Mouse (Mus musculus) limb, embryonic 10.5 days (tissue): ENCODE measurements around the gene Wdr64. TPM values are rescaled to one million over a fixed set of nuclear protein-coding genes. Genes with fewer than 3 reads are reported as not detected.

Source experiments
- DNase-seq: peaks from one replicate; pipeline ENCODE4 v3.0.0-alpha.2; 2017; ENCODE audit warnings: low spot score
- H3K27ac ChIP-seq: fragments of 300-500 bp; sonication (generic); 2 replicates; pipeline ENCODE4 v1.5.1; 2016; ENCODE audit warnings: mild to moderate bottlenecking
- H3K27me3 ChIP-seq: fragments of 300-500 bp; sonication (generic); 2 replicates; pipeline ENCODE4 v1.6.1; 2016; ENCODE audit warnings: low read depth, mild to moderate bottlenecking; ENCODE audit not compliant: poor library complexity, severe bottlenecking
- H3K36me3 ChIP-seq: fragments of 300-500 bp; sonication (generic); 2 replicates; pipeline ENCODE4 v1.6.1; 2016; ENCODE audit warnings: mild to moderate bottlenecking, moderate library complexity
- H3K4me1 ChIP-seq: fragments of 300-500 bp; sonication (generic); 2 replicates; pipeline ENCODE4 v1.6.1; 2016
- H3K4me3 ChIP-seq: fragments of 300-500 bp; sonication (generic); 2 replicates; pipeline ENCODE4 v1.5.1; 2016; ENCODE audit warnings: mild to moderate bottlenecking, moderate library complexity
- H3K9me3 ChIP-seq: fragments of 300-500 bp; sonication (generic); replicated peaks from 2 replicates; pipeline ENCODE4 v1.6.1; 2016; ENCODE audit warnings: mild to moderate bottlenecking
- WGBS: fragments of 180-500 bp; shearing (Covaris S2); methylation state at CpG from one replicate; pipeline ENCODE4 v1.1.7; 2016; 5-methylcytosine and 5-hydroxymethylcytosine counted together
- polyA plus RNA-seq: library from polyadenylated mRNA; unstranded; fragments of >200 nt; fragmentation: Nextera tagmentation; extraction: Ambion mirVana; gene quantifications from 2 replicates; pipeline ENCODE4 v1.2.1, GENCODE M21; 2016

Gene Wdr64
- polyA plus RNA-seq, 1 experiment from 2014 or later, result not detected

DNA sequence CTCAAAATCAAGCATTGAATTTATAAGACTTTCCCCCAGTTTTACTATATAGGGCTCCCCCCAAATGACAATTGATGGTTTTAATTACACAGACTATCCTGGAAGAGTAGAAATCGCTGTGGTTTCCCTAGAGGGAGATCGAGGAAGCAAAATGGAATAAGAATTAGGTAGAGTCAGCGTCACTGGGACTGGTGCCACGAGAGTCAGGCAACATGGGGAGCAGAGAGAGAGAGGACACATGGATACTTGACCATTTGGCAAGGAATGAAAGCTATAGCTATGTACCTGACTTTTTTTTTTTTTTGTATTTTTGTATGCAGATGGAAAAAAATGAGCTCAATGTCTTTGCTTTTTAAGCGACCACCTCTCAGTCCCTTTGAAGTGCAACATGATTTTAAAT is 110.0 kb downstream of the Wdr64 start:
- Histone ChIP-seq H3K9me3 (no peaks in the 10 kb centered on the region), H3K27ac (no peak overlapping the region), H3K4me1 (no peaks in the 10 kb centered on the region), H3K36me3 (no peaks in the 10 kb centered on the region), H3K4me3 (no peak overlapping the region), H3K27me3 (no peaks in the 10 kb centered on the region)
- no peak for DNase-seq
- 71% methylated on average over 5 of the region's 5 CpGs for WGBS

DNA sequence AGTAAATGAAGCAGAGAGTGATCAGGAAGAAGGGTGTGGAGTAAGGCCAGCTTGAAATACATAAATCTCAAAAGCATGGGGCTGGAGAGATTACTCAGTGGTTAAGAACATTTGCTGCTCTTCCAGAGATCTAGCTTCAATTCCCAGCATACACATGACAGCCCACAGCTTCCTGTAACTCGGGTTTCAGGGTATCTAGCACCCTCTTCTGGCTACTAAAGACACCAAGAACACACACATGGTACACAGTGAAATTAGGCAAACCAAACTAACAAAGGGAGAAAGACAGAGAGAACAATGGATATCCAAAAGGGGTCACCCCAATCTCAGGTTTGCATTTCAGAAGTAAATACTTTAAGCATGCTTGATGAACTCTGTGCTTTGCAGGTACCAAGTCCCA is 113.2 kb downstream of the Wdr64 start:
- H3K36me3 ChIP-seq, result no peaks in the 10 kb centered on the region
- H3K9me3 ChIP-seq, result no peaks in the 10 kb centered on the region
- no peaks in the 10 kb centered on the region for H3K4me1 ChIP-seq
- no peaks in the 10 kb centered on the region for H3K27me3 ChIP-seq
- H3K27ac ChIP-seq, result no peak overlapping the region
- DNase-seq, result no peak
- H3K4me3 ChIP-seq, result no peak overlapping the region
- 28% methylated on average over 1 of the region's 1 CpGs for WGBS

DNA sequence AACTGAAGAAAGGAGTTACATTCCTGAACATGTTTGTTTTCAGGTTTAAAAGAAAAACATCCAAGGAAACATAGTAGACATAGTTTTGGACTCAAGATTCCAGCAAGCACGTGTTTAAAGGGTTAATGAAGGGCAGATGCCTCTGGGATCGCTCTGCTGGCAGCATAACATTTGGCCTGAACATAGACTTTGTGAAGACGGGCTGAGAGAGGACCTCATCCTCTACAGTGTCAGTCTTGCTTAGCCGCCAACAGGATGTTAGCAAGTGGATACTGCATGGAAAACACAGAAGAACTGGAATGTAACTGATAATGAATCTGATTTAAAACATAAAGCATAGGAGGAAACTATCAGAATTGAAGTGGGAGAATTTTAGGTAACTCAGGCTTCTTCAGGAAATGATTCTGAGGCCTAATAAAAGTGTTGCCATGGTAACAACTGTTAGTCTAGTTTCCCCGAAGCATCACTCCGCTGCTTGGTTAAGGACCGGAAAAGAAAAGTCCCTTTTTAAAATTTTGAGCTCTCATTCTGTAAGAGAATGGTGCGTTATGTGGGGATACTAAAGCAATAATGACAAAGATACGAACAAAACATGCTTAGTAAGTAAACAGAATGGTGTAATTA is 125.5 kb downstream of the Wdr64 start:
- 79% methylated on average over 9 of the region's 9 CpGs for WGBS
- Histone ChIP-seq H3K9me3 (no peaks in the 10 kb centered on the region), H3K36me3 (no peaks in the 10 kb centered on the region), H3K27ac (no peak overlapping the region), H3K27me3 (no peaks in the 10 kb centered on the region), H3K4me3 (no peak overlapping the region), H3K4me1 (no peaks in the 10 kb centered on the region)
- no peak for DNase-seq

DNA sequence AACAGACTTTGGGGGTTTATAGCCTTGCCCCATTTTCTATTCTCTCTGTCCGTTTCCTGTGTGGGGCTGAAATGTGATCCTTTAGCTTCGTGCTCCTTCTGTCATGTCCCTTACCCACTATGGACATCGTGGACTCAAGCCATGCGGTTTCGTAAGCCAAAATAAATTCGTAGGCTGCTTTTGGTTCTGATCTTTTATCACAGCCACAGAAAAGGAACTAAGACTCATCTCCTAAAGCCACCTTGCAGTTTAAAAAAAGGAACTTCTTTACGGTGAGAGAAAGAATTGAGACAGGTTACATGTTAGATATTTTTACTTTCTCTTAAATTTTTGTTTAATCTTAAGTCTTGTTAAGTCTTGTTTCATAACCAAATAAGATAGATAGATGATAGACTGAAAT is 130.1 kb downstream of the Wdr64 start:
- Histone ChIP-seq H3K9me3 (no peaks in the 10 kb centered on the region), H3K4me3 (no peak overlapping the region), H3K4me1 (no peaks in the 10 kb centered on the region), H3K36me3 (no peaks in the 10 kb centered on the region), H3K27ac (no peak overlapping the region), H3K27me3 (no peaks in the 10 kb centered on the region)
- 90% methylated on average over 7 of the region's 7 CpGs for WGBS
- DNase-seq, result no peak

GRCm38 (mm10) chr1:175829220-175829619 is 130.8 kb downstream of the Wdr64 start:
- H3K4me3 ChIP-seq, result no peak overlapping the region
- 84% methylated on average over 2 of the region's 2 CpGs for WGBS

DNA sequence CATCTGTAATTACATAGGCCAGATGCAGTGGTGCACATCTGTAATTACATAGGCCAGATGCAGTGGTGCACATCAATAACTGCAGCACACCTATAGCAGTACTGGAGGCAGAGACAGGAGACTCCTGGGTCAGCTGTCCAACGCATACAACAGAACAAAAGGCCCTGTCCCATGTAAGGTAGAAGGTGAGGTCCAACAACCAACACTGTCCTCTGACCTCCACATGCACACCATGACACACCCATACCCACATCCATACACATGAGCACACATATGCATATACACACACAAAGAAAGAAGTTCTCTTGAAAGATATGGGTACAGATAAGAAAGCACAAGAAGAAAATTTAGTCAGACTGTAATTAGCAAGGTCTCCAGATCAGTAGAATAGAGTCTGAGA is 157.1 kb downstream of the Wdr64 start:
- WGBS, result 81% methylated on average over 1 of the region's 1 CpGs

More at GRCm38 (mm10) chr1:175829220-175829619, 130.8 kb downstream of the Wdr64 start:
- Histone ChIP-seq H3K4me1 (no peaks in the 10 kb centered on the region), H3K27me3 (no peaks in the 10 kb centered on the region), H3K27ac (no peak overlapping the region), H3K9me3 (no peaks in the 10 kb centered on the region), H3K36me3 (no peaks in the 10 kb centered on the region)
- DNase-seq, result no peak

More for the DNA sequence above, 157.1 kb downstream of the Wdr64 start:
- no peak for DNase-seq
- Histone ChIP-seq H3K4me3 (no peak overlapping the region), H3K36me3 (no peaks in the 10 kb centered on the region), H3K9me3 (no peaks in the 10 kb centered on the region), H3K27me3 (no peaks in the 10 kb centered on the region), H3K4me1 (no peaks in the 10 kb centered on the region), H3K27ac (no peak overlapping the region)

Other genes with a start within 250 kb of the Wdr64 start
- gene Rgs7, start 206.1 kb upstream of the Wdr64 start, polyA plus RNA-seq, result 0.06 TPM in 1 of 2 replicates, not detected in the other
- gene Kmo, start 78.2 kb upstream of the Wdr64 start, polyA plus RNA-seq, result 0.15 TPM in 1 of 2 replicates, not detected in the other
- 117 and 135 TPM in 2 replicates for gene Fh1, start 73.0 kb upstream of the Wdr64 start, polyA plus RNA-seq
- 10.3 and 11.5 TPM in 2 replicates for gene Opn3, start 5.8 kb upstream of the Wdr64 start, polyA plus RNA-seq
- 3.5 and 4.2 TPM in 2 replicates for gene Chml, start 5.7 kb upstream of the Wdr64 start, polyA plus RNA-seq
- 149 and 160 TPM in 2 replicates for gene Exo1, start 182.0 kb downstream of the Wdr64 start, polyA plus RNA-seq
- 0.18 TPM in 1 of 2 replicates, not detected in the other for gene Gm38100, start 221.7 kb downstream of the Wdr64 start, polyA plus RNA-seq